Mouse (Mus musculus) thymus, adult 2 months (tissue): ENCODE results near the gene Aknad1.

Experiments used
- CTCF ChIP-seq: fragments of 200-500 bp; IDR thresholded peaks from 2 replicates; pipeline ENCODE4 v1.5.1; 2012; ENCODE audit warnings: mild to moderate bottlenecking, control low read depth, low read length, moderate library complexity, borderline replicate concordance; ENCODE audit not compliant: control insufficient read depth, poor library complexity, insufficient read depth; ENCODE audit errors: extremely low read depth
- POLR2A ChIP-seq: fragments of 200-500 bp; IDR thresholded peaks from 2 replicates; pipeline ENCODE4 v1.6.1; 2012; ENCODE audit warnings: mild to moderate bottlenecking, low read length, control low read depth, moderate library complexity; ENCODE audit not compliant: control insufficient read depth, poor library complexity, insufficient read depth; ENCODE audit errors: extremely low read depth

DNA sequence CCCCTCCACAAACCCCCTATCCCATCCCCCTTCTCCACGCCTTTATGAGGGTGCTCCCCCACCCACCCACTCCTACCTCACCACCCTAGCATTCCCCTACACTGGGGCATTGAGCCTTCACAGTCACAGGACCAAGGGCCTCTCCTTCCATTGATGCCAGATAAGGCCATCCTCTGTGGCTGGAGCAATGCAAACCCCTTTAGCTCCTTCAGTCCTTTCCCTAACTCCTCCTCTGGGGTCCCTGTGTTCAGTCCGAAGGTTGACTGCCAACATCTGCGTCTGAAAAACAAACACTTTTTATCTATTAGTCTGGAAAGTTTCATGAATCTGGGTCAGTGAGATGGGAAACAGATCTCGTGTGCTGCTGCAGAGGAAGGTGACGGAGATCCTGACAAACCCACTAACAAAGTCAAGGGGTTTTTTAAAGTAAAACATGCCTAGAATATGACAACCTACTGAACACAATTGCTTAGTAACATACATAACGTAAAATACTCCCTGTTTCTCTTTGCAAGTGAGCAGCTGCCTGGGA is 43.0 kb downstream of the Aknad1 start:
- TF ChIP-seq POLR2A (no peak), CTCF (no peak)
